Mouse (Mus musculus) hindbrain, postnatal 0 days (tissue): ENCODE data around the gene Mrpl40. TPM values are rescaled to one million over a fixed set of nuclear protein-coding genes. Genes with fewer than 3 reads are reported as not detected.

Experiments
- ATAC-seq: fragments of 200-750 bp; cut with Nextera tagmentation; 2 replicates; pipeline ENCODE4 v1.8.0; 2017; ENCODE audit warnings: mild to moderate bottlenecking, moderate TSS enrichment, moderate library complexity
- DNase-seq: peaks from one replicate; pipeline ENCODE4 v3.0.0-alpha.2; 2015; ENCODE audit warnings: low spot score
- H3K27ac ChIP-seq: fragments of 300-500 bp; sonication (generic); 2 replicates; pipeline ENCODE4 v1.5.1; 2014; ENCODE audit warnings: mild to moderate bottlenecking
- H3K27me3 ChIP-seq: fragments of 300-500 bp; sonication (generic); 2 replicates; pipeline ENCODE4 v1.6.1; 2014; ENCODE audit warnings: low read length, mixed read lengths; ENCODE audit not compliant: insufficient read depth
- H3K36me3 ChIP-seq: fragments of 300-500 bp; sonication (generic); 2 replicates; pipeline ENCODE4 v1.6.1; 2014; ENCODE audit warnings: low read length, mixed read lengths; ENCODE audit not compliant: insufficient read depth
- H3K4me1 ChIP-seq: fragments of 300-500 bp; sonication (generic); 2 replicates; pipeline ENCODE4 v1.6.1; 2014; ENCODE audit warnings: antibody characterized with exemption, low read length, mixed read lengths; ENCODE audit not compliant: insufficient read depth
- H3K4me2 ChIP-seq: fragments of 300-500 bp; sonication (generic); 2 replicates; pipeline ENCODE4 v1.6.1; 2014; ENCODE audit warnings: low read depth, mild to moderate bottlenecking, low read length, moderate library complexity, mixed read lengths
- H3K4me3 ChIP-seq: fragments of 300-500 bp; sonication (generic); 2 replicates; pipeline ENCODE4 v1.5.1; 2014; ENCODE audit warnings: low read length
- H3K9ac ChIP-seq: fragments of 300-500 bp; sonication (generic); replicated peaks from 2 replicates; pipeline ENCODE4 v1.6.1; 2014; ENCODE audit warnings: mild to moderate bottlenecking, low read length, moderate library complexity, mixed read lengths
- H3K9me3 ChIP-seq: fragments of 300-500 bp; sonication (generic); 2 replicates; pipeline ENCODE4 v1.6.1; 2016; ENCODE audit warnings: low read length, mixed read lengths
- CTCF ChIP-seq: IDR thresholded peaks from 2 replicates; pipeline ENCODE4 v1.5.1; 2016; ENCODE audit warnings: antibody characterized with exemption, control low read depth, low read depth
- WGBS: fragments of 180-500 bp; shearing (Covaris S2); extraction: QIAGEN DNeasy Blood & Tissue Kit; methylation state at CpG from one replicate; pipeline ENCODE4 v1.1.7; 2014; 5-methylcytosine and 5-hydroxymethylcytosine counted together
- polyA plus RNA-seq: library from polyadenylated mRNA; unstranded; fragments of >200 nt; fragmentation: Nextera tagmentation; extraction: Ambion mirVana; gene quantifications from 2 replicates; pipeline ENCODE4 v1.2.1, GENCODE M21; 2015
- total RNA-seq: library from RNA; depleted of rRNA; stranded (reverse); fragments of >200 nt; gene quantifications from 2 replicates; pipeline ENCODE4 v1.2.3, GENCODE M21; 2014; rRNA removed

The Mrpl40 gene
- total RNA-seq (13.8 and 21.9 TPM in 2 replicates), polyA plus RNA-seq (83.9 and 85.8 TPM in 2 replicates)

- ATAC-seq = peak; percentile 94
Measured at GRCm38 (mm10) chr16:18876442-18877308, at the start of gene Mrpl40, which contains the start of gene Hira. TSS of gene Mrpl40 (minus strand) at chr16:18876862. TSS of gene Hira (plus strand) at chr16:18877037.

GRCm38 (mm10) chr16:18921771-18922170 lies 45.1 kb upstream of the Mrpl40 start:
- no peak overlapping the region for H3K27ac ChIP-seq
- ATAC-seq = no peak
- H3K4me2 ChIP-seq = no peak overlapping the region
- no peaks in the 10 kb centered on the region for H3K4me1 ChIP-seq
- no peaks in the 10 kb centered on the region for H3K9me3 ChIP-seq
- H3K27me3 ChIP-seq = no peaks in the 10 kb centered on the region
- peaks cover 72% of the 10 kb centered on the region for H3K36me3 ChIP-seq
- no peak for TF ChIP-seq CTCF
- WGBS = 94% methylated on average over 2 of the region's 2 CpGs
- DNase-seq = no peak
- H3K9ac ChIP-seq = no peak overlapping the region
- no peak overlapping the region for H3K4me3 ChIP-seq

More at GRCm38 (mm10) chr16:18876442-18877308, at the start of gene Mrpl40, which contains the start of gene Hira:
- peak within 1 kb of the TSS; percentile 80 for H3K4me2 ChIP-seq
- H3K9ac ChIP-seq = peak within 1 kb of the TSS; percentile 97
- H3K4me1 ChIP-seq = peaks cover 7% of the 10 kb centered on the region
- H3K4me3 ChIP-seq = peak within 1 kb of the TSS; percentile 89
- DNase-seq = peak; percentile 93
- WGBS = under 1% methylated on average over 93 of the region's 93 CpGs
- no peaks in the 10 kb centered on the region for H3K9me3 ChIP-seq
- peaks cover 12% of the 10 kb centered on the region for H3K36me3 ChIP-seq
- TF ChIP-seq CTCF = peak; percentile 33; the same call in 1 of the 2 replicates
- H3K27ac ChIP-seq = peak within 1 kb of the TSS; percentile 98
- H3K27me3 ChIP-seq = no peaks in the 10 kb centered on the region

GRCm38 (mm10) chr16:18916064-18916463 lies 39.4 kb upstream of the Mrpl40 start:
- ATAC-seq (no peak), DNase-seq (no peak)
- Histone ChIP-seq H3K4me1 (no peaks in the 10 kb centered on the region), H3K4me3 (no peak overlapping the region), H3K27me3 (no peaks in the 10 kb centered on the region), H3K9me3 (no peaks in the 10 kb centered on the region), H3K36me3 (peaks cover 41% of the 10 kb centered on the region), H3K9ac (no peak overlapping the region), H3K27ac (no peak overlapping the region), H3K4me2 (no peak overlapping the region)
- 97% methylated on average over 4 of the region's 4 CpGs for WGBS
- no peak for TF ChIP-seq CTCF

DNA sequence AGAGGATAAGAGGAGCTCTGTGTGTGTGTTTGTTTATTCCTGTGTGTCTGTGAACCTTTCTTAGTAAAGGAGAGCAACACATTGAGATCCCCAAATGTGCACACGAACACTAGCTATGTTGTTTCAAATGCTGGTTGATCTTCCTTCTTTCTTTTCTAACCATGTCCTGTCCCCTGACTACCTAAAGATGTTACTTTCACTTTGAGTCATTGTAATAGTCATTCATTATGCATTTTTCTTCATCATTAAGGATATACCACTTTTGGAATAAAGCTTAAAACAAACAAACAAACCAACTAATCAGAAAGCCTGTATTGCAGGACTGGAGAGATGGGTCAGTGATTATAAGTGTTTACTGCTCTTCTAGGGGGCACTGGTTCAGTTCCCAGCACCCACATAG lies 29.0 kb upstream of the Mrpl40 start:
- H3K9me3 ChIP-seq = no peaks in the 10 kb centered on the region
- H3K4me2 ChIP-seq = no peak overlapping the region
- no peak overlapping the region for H3K4me3 ChIP-seq
- no peak for TF ChIP-seq CTCF
- no peak overlapping the region for H3K27ac ChIP-seq
- no peaks in the 10 kb centered on the region for H3K27me3 ChIP-seq
- peaks cover 17% of the 10 kb centered on the region for H3K36me3 ChIP-seq
- H3K4me1 ChIP-seq = no peaks in the 10 kb centered on the region
- WGBS = 97% methylated on average over 1 of the region's 1 CpGs
- no peak overlapping the region for H3K9ac ChIP-seq
- DNase-seq = no peak
- no peak for ATAC-seq

DNA sequence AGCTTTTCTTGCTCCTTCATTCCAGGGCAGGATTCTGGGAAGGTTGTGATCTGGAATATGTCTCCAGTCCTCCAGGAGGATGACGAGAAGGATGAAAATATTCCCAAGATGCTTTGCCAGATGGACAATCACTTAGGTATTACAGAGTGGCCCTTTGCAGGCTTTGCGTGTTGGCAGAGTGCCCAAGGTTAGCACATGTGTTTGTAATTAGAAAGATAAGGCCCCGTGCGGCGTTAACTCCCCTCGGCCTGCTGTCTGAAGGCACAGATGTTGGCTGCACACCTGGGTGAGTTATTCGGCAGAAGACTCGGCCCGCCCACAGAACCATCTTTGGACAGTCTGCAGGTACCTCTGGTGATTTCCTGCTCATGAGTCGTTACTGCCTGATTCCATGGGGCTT lies 19.8 kb upstream of the Mrpl40 start:
- H3K4me2 ChIP-seq = no peak overlapping the region
- H3K27ac ChIP-seq = no peak overlapping the region
- H3K4me3 ChIP-seq = no peak overlapping the region
- 71% methylated on average over 10 of the region's 10 CpGs for WGBS
- DNase-seq (peak; percentile 3), ATAC-seq (no peak)
- H3K27me3 ChIP-seq = no peaks in the 10 kb centered on the region
- H3K36me3 ChIP-seq = peaks cover 24% of the 10 kb centered on the region; the same call in 1 of the 2 replicates
- no peaks in the 10 kb centered on the region for H3K4me1 ChIP-seq
- no peak for TF ChIP-seq CTCF
- H3K9ac ChIP-seq = no peak overlapping the region
- no peaks in the 10 kb centered on the region for H3K9me3 ChIP-seq

DNA sequence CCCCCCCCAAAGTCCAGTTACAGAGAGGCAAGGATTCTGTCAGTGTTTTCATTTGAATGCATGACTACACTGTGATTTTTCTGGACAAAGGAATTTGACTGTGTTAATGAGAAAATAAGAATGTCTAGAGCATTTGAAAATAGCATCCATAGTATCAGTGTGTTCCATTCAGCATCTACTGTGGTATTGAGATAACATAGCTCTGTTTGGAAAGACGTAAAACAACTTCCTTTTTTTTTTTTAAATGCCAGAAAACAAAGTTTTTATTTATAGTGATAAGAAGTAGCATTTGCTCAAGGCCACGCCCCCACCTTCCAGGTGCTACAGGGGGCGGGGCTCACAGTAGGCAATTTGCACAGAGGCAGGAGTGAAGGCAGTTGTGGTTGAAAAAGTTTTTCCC lies 18.6 kb upstream of the Mrpl40 start:
- Histone ChIP-seq H3K27me3 (no peaks in the 10 kb centered on the region), H3K4me2 (no peak overlapping the region), H3K9me3 (no peaks in the 10 kb centered on the region), H3K27ac (no peak overlapping the region), H3K4me1 (no peaks in the 10 kb centered on the region), H3K4me3 (no peak overlapping the region), H3K36me3 (peaks cover 24% of the 10 kb centered on the region; the same call in 1 of the 2 replicates), H3K9ac (no peak overlapping the region)
- DNase-seq (no peak), ATAC-seq (no peak)
- 91% methylated on average over 3 of the region's 3 CpGs for WGBS
- TF ChIP-seq CTCF = no peak
